Mouse (Mus musculus) MEL (cell line): Measurements from ENCODE around the gene Foxk2. TPM values are rescaled to one million over a fixed set of nuclear protein-coding genes. Genes with fewer than 3 reads are reported as not detected.

ENCODE experiments used
- DNase-seq: peaks from one replicate; pipeline ENCODE4 v3.0.0; 2011; ENCODE audit warnings: low read depth, low spot score
- H3K27ac ChIP-seq: 2 replicates; pipeline ENCODE4 v1.5.1; 2012; ENCODE audit warnings: low read depth, mild to moderate bottlenecking, control low read depth, low read length, moderate library complexity; ENCODE audit not compliant: control insufficient read depth
- H3K27me3 ChIP-seq, 2 experiments: fragments of 150-350 bp in 1 of 2; sonication (generic) in 1 of 2; 2 replicates each; pipeline ENCODE4 v1.6.1; 2012; ENCODE audit warnings: low read length in 2 of 2, mild to moderate bottlenecking in 2 of 2, improper control_type of control experiment in 1 of 2, moderate library complexity in 1 of 2; ENCODE audit not compliant: insufficient read depth in 2 of 2, control insufficient read depth in 1 of 2
- H3K36me3 ChIP-seq, 2 experiments: 2 replicates each; pipeline ENCODE4 v1.6.1; 2012 to 2014; ENCODE audit warnings: low read length in 2 of 2, improper control_type of control experiment in 1 of 2, inconsistent platforms in 1 of 2, mild to moderate bottlenecking in 1 of 2; ENCODE audit not compliant: insufficient read depth in 2 of 2, control insufficient read depth in 1 of 2
- H3K4me1 ChIP-seq, 2 experiments: fragments of 150-350 bp in 1 of 2; sonication (generic) in 1 of 2; 2 replicates each; pipeline ENCODE4 v1.6.1; 2012; ENCODE audit warnings: low read length in 2 of 2, improper control_type of control experiment in 1 of 2, mild to moderate bottlenecking in 1 of 2; ENCODE audit not compliant: insufficient read depth in 2 of 2, control insufficient read depth in 1 of 2
- H3K4me3 ChIP-seq, 2 experiments: fragments of 150-350 bp in 1 of 2; sonication (generic) in 1 of 2; 2 replicates each; pipeline ENCODE4 v1.5.1; 2012; ENCODE audit warnings: low read depth in 2 of 2, low read length in 2 of 2, mild to moderate bottlenecking in 2 of 2, moderate library complexity in 2 of 2, control low read depth in 1 of 2, improper control_type of control experiment in 1 of 2; ENCODE audit not compliant: control insufficient read depth in 1 of 2, insufficient read depth in 1 of 2
- H3K79me2 ChIP-seq: 2 replicates; pipeline ENCODE4 v1.6.1; 2012; ENCODE audit warnings: mild to moderate bottlenecking, low read length, moderate library complexity; ENCODE audit not compliant: control insufficient read depth, poor library complexity, insufficient read depth
- H3K9ac ChIP-seq: 2 replicates; pipeline ENCODE4 v1.6.1; 2012; ENCODE audit warnings: low read depth, mild to moderate bottlenecking, control low read depth, low read length, moderate library complexity; ENCODE audit not compliant: control insufficient read depth, poor library complexity, severe bottlenecking
- H3K9me3 ChIP-seq: fragments of 150-350 bp; sonication (generic); replicated peaks from 2 replicates; pipeline ENCODE4 v1.6.1; 2012; ENCODE audit warnings: mild to moderate bottlenecking, low read length, improper control_type of control experiment, moderate library complexity; ENCODE audit not compliant: insufficient read depth
- BHLHE40 ChIP-seq: IDR thresholded peaks from 2 replicates; pipeline ENCODE4 v1.6.1; 2012; ENCODE audit warnings: low read depth, mild to moderate bottlenecking, inconsistent platforms, low read length, improper control_type of control experiment, borderline replicate concordance
- CHD1 ChIP-seq: IDR thresholded peaks from 2 replicates; pipeline ENCODE4 v1.6.1; 2012; ENCODE audit warnings: low read depth, mild to moderate bottlenecking, inconsistent platforms, low read length, improper control_type of control experiment
- EP300 ChIP-seq, 2 experiments: IDR thresholded peaks; 2 replicates each; pipeline ENCODE4 v1.6.1; 2011; ENCODE audit warnings: improper control_type of control experiment in 2 of 2, low read length in 2 of 2, low read depth in 1 of 2, mild to moderate bottlenecking in 1 of 2
- ETS1 ChIP-seq: IDR thresholded peaks from 2 replicates; pipeline ENCODE4 v1.6.1; 2012; ENCODE audit warnings: low read depth, mild to moderate bottlenecking, inconsistent platforms, low read length, improper control_type of control experiment, moderate library complexity
- GABPA ChIP-seq: IDR thresholded peaks from 2 replicates; pipeline ENCODE4 v1.6.1; 2012; ENCODE audit warnings: low read depth, mild to moderate bottlenecking, inconsistent platforms, low read length, improper control_type of control experiment, moderate library complexity
- GATA1 ChIP-seq: IDR thresholded peaks from 2 replicates; pipeline ENCODE4 v1.6.1; 2011; ENCODE audit warnings: low read depth, low read length, improper control_type of control experiment
- HCFC1 ChIP-seq: IDR thresholded peaks from 2 replicates; pipeline ENCODE4 v1.6.1; 2012; ENCODE audit warnings: low read depth, mild to moderate bottlenecking, inconsistent platforms, low read length, improper control_type of control experiment, moderate library complexity
- KAT2A ChIP-seq: conservative IDR thresholded peaks from 2 replicates; pipeline ENCODE4 v1.6.1; 2012; ENCODE audit warnings: low read depth, low read length, improper control_type of control experiment, inconsistent platforms
- MAZ ChIP-seq: IDR thresholded peaks from 2 replicates; pipeline ENCODE4 v1.6.1; 2012; ENCODE audit warnings: low read depth, mild to moderate bottlenecking, inconsistent platforms, low read length, improper control_type of control experiment
- MYC ChIP-seq: IDR thresholded peaks from 2 replicates; pipeline ENCODE4 v1.6.1; 2011; ENCODE audit warnings: low read depth, mild to moderate bottlenecking, low read length, improper control_type of control experiment, moderate library complexity
- NRF1 ChIP-seq: IDR thresholded peaks from 2 replicates; pipeline ENCODE4 v1.6.1; 2014; ENCODE audit warnings: low read depth, mild to moderate bottlenecking, inconsistent platforms, low read length, improper control_type of control experiment, moderate library complexity; ENCODE audit not compliant: poor library complexity, insufficient read depth, severe bottlenecking
- SIN3A ChIP-seq: IDR thresholded peaks from 2 replicates; pipeline ENCODE4 v1.6.1; 2012; ENCODE audit warnings: low read length, improper control_type of control experiment, inconsistent platforms
- TBP ChIP-seq: IDR thresholded peaks from 2 replicates; pipeline ENCODE4 v1.8.0; 2011; ENCODE audit warnings: low read depth, low read length, improper control_type of control experiment
- TCF12 ChIP-seq: IDR thresholded peaks from 2 replicates; pipeline ENCODE4 v1.6.1; 2014; ENCODE audit warnings: low read depth, mild to moderate bottlenecking, inconsistent platforms, low read length, improper control_type of control experiment, moderate library complexity
- UBTF ChIP-seq: IDR thresholded peaks from 2 replicates; pipeline ENCODE4 v1.6.1; 2012; ENCODE audit warnings: low read depth, mild to moderate bottlenecking, inconsistent platforms, low read length, improper control_type of control experiment, moderate library complexity, borderline replicate concordance; ENCODE audit not compliant: insufficient read depth
- USF2 ChIP-seq, 2 experiments: IDR thresholded peaks; 2 replicates each; pipeline ENCODE4 v1.6.1; 2011 to 2012; ENCODE audit warnings: improper control_type of control experiment in 2 of 2, low read length in 2 of 2, borderline replicate concordance in 1 of 2, inconsistent platforms in 1 of 2, low read depth in 1 of 2, mild to moderate bottlenecking in 1 of 2; ENCODE audit not compliant: insufficient read depth in 1 of 2
- ZC3H11A ChIP-seq: IDR thresholded peaks from 2 replicates; pipeline ENCODE4 v1.6.1; 2012; ENCODE audit warnings: low read depth, mild to moderate bottlenecking, inconsistent platforms, low read length, improper control_type of control experiment
- ZKSCAN1 ChIP-seq: IDR thresholded peaks from 2 replicates; pipeline ENCODE4 v1.6.1; 2012; ENCODE audit warnings: low read depth, mild to moderate bottlenecking, inconsistent platforms, low read length, improper control_type of control experiment, moderate library complexity
- ZMIZ1 ChIP-seq: IDR thresholded peaks from 2 replicates; pipeline ENCODE4 v1.6.1; 2012; ENCODE audit warnings: low read depth, mild to moderate bottlenecking, inconsistent platforms, low read length, improper control_type of control experiment, moderate library complexity
- ZNF384 ChIP-seq: IDR thresholded peaks from 2 replicates; pipeline ENCODE4 v1.6.1; 2012; ENCODE audit warnings: low read depth, mild to moderate bottlenecking, inconsistent platforms, low read length, improper control_type of control experiment
- polyA plus RNA-seq, 2 experiments: library from polyadenylated mRNA; stranded (reverse) in 1 of 2; unstranded in 1 of 2; fragments of >175 nt in 1 of 2; fragments of >200 nt in 1 of 2; gene quantifications; 2 replicates each; pipeline versions ENCODE4 v1.2.1 to v1.2.4; 2012; ENCODE audit warnings: low replicate concordance in 2 of 2, low read depth in 1 of 2; ENCODE audit not compliant: insufficient read length in 2 of 2, insufficient read depth in 1 of 2, missing spikeins in 1 of 2
- total RNA-seq: library from RNA; depleted of rRNA; stranded (reverse); fragments of 300-350 nt; gene quantifications from 2 replicates; pipeline ENCODE4 v1.2.3, GENCODE M21; 2012

The Foxk2 gene
- total and polyA plus RNA-seq, 3 experiments: 64.5 to 317 (median 68.0) TPM

GRCm38 (mm10) chr11:121259160-121260100 lies at the start of gene Foxk2 (continued):
- peak; percentile 94 for TF ChIP-seq MYC
- peak; percentile 20; the same call in 1 of the 2 replicates for TF ChIP-seq TBP
- TF ChIP-seq BHLHE40: 0 out of 2 replicates have a peak, but pooled peaks have one; percentile 5
- TF ChIP-seq ZMIZ1: peak; percentile 80; the same call in 1 of the 2 replicates
- no peak for TF ChIP-seq ZC3H11A
- TF ChIP-seq GATA1: no peak

GRCm38 (mm10) chr11:121216831-121217230 lies 43.0 kb upstream of the Foxk2 start:
- Histone ChIP-seq H3K27ac (no peak overlapping the region), H3K9ac (no peak overlapping the region), H3K9me3 (no peaks in the 10 kb centered on the region), H3K27me3 (no peaks in the 10 kb centered on the region), H3K79me2 (no peaks in the 10 kb centered on the region), H3K4me1 (peaks cover 3 to 5% of the 10 kb centered on the region in 2 experiments; a peak in 2 of 4 replicates), H3K36me3 (peaks cover 0 to 5% of the 10 kb centered on the region in 2 experiments; a peak in 1 of 4 replicates), H3K4me3 (no peak overlapping the region)
- TF ChIP-seq ZMIZ1 (no peak), HCFC1 (no peak), MAZ (no peak), GABPA (no peak), KAT2A (no peak), EP300 (IDR thresholded peaks at IDR 0.05; ENCODE audit: low read depth in 1 of 2, low read length in 2 of 2) (no peak), GATA1 (no peak), BHLHE40 (no peak), CHD1 (no peak), UBTF (no peak), TBP (no peak), USF2 (IDR thresholded peaks at IDR 0.05; ENCODE audit: borderline replicate concordance in 1 of 2, insufficient read depth in 1 of 2, low read depth in 1 of 2, low read length in 2 of 2) (no peak), ZKSCAN1 (no peak), ETS1 (no peak), NRF1 (no peak), ZNF384 (no peak), TCF12 (no peak), SIN3A (no peak)
- no peak for DNase-seq
